Mouse (Mus musculus): Measurements from ENCODE around the gene Stard5. TPM values are rescaled to one million over a fixed set of nuclear protein-coding genes. Genes with fewer than 3 reads are reported as not detected.

The Stard5 gene
- polyA plus RNA-seq, 1 experiment from 2014 or later: 17.5 TPM

- Histone ChIP-seq H3K4me2 (no peak overlapping the region), H3K27me3 (no peaks in the 10 kb centered on the region), H3K9me3 (no peaks in the 10 kb centered on the region), H3K36me3 (no peaks in the 10 kb centered on the region), H3K4me3 (no peak overlapping the region), H3K9ac (no peak overlapping the region), H3K27ac (0 out of 2 replicates have a peak overlapping the region, but pooled peaks have one; percentile 7), H3K4me1 (peaks cover 5% of the 10 kb centered on the region; the same call in 1 of the 2 replicates)
- peak; percentile 56; the same call in 1 of the 2 replicates for ATAC-seq (ENCODE audit: borderline replicate concordance, extremely low read depth, low FRiP score, low TSS enrichment)
- 40% methylated on average over 5 of the region's 5 CpGs for WGBS
These were observed 23.3 kb downstream of the Stard5 start for GRCm38 (mm10) chr7:83654938-83655630.

GRCm38 (mm10) chr7:83658716-83659115 is 27.0 kb downstream of the Stard5 start:
- Histone ChIP-seq H3K4me1 (peaks cover 5% of the 10 kb centered on the region; the same call in 1 of the 2 replicates), H3K9ac (no peak overlapping the region), H3K27me3 (no peaks in the 10 kb centered on the region), H3K9me3 (no peaks in the 10 kb centered on the region), H3K4me3 (no peak overlapping the region), H3K4me2 (no peak overlapping the region), H3K36me3 (no peaks in the 10 kb centered on the region), H3K27ac (peak overlapping the region; percentile 60; the same call in 1 of the 2 replicates)
- ATAC-seq (ENCODE audit: borderline replicate concordance, extremely low read depth, low FRiP score, low TSS enrichment): no peak
- 67% methylated on average over 1 of the region's 1 CpGs for WGBS

- Histone ChIP-seq H3K9me3 (no peaks in the 10 kb centered on the region), H3K27ac (peak overlapping the region; percentile 60), H3K4me3 (no peak overlapping the region), H3K9ac (no peak overlapping the region), H3K4me1 (peaks cover 5% of the 10 kb centered on the region; the same call in 1 of the 2 replicates), H3K27me3 (no peaks in the 10 kb centered on the region), H3K4me2 (no peak overlapping the region), H3K36me3 (no peaks in the 10 kb centered on the region)
- 0 out of 2 replicates have a peak, but pooled peaks have one; percentile 50 for ATAC-seq (ENCODE audit: borderline replicate concordance, extremely low read depth, low FRiP score, low TSS enrichment)
- 65% methylated on average over 9 of the region's 9 CpGs for WGBS
These were observed 27.7 kb downstream of the Stard5 start for GRCm38 (mm10) chr7:83659159-83660065.

GRCm38 (mm10) chr7:83660273-83660691 is 28.5 kb downstream of the Stard5 start:
- Histone ChIP-seq H3K27ac (0 out of 2 replicates have a peak overlapping the region, but pooled peaks have one; percentile 60), H3K4me3 (no peak overlapping the region), H3K9ac (no peak overlapping the region), H3K36me3 (no peaks in the 10 kb centered on the region), H3K9me3 (no peaks in the 10 kb centered on the region), H3K4me1 (peaks cover 5% of the 10 kb centered on the region; the same call in 1 of the 2 replicates), H3K4me2 (no peak overlapping the region), H3K27me3 (no peaks in the 10 kb centered on the region)
- 89% methylated on average over 11 of the region's 11 CpGs for whole genome bisulfite sequencing
- no peak for ATAC-seq (ENCODE audit: borderline replicate concordance, extremely low read depth, low FRiP score, low TSS enrichment)

GRCm38 (mm10) chr7:83661031-83661430 is 29.3 kb downstream of the Stard5 start:
- ATAC-seq (ENCODE audit: borderline replicate concordance, extremely low read depth, low FRiP score, low TSS enrichment): peak; percentile 49; the same call in 1 of the 2 replicates
- no peak overlapping the region for H3K4me2 ChIP-seq
- 88% methylated on average over 10 of the region's 10 CpGs for WGBS
- H3K27ac ChIP-seq: no peak overlapping the region
- H3K9ac ChIP-seq: no peak overlapping the region
- peaks cover 5% of the 10 kb centered on the region; the same call in 1 of the 2 replicates for H3K4me1 ChIP-seq
- H3K4me3 ChIP-seq: no peak overlapping the region
- no peaks in the 10 kb centered on the region for H3K9me3 ChIP-seq
- H3K36me3 ChIP-seq: no peaks in the 10 kb centered on the region
- H3K27me3 ChIP-seq: no peaks in the 10 kb centered on the region

GRCm38 (mm10) chr7:83661763-83662162 is 30.0 kb downstream of the Stard5 start:
- H3K27ac ChIP-seq: no peak overlapping the region
- peaks cover 5% of the 10 kb centered on the region; the same call in 1 of the 2 replicates for H3K4me1 ChIP-seq
- no peaks in the 10 kb centered on the region for H3K27me3 ChIP-seq
- H3K4me3 ChIP-seq: no peak overlapping the region
- no peaks in the 10 kb centered on the region for H3K9me3 ChIP-seq
- ATAC-seq (ENCODE audit: borderline replicate concordance, extremely low read depth, low FRiP score, low TSS enrichment): no peak
- no peak overlapping the region for H3K9ac ChIP-seq
- H3K36me3 ChIP-seq: no peaks in the 10 kb centered on the region
- WGBS: 95% methylated on average over 3 of the region's 3 CpGs
- H3K4me2 ChIP-seq: no peak overlapping the region

GRCm38 (mm10) chr7:83662711-83663375 is 31.1 kb downstream of the Stard5 start:
- Histone ChIP-seq H3K27ac (no peak overlapping the region), H3K9me3 (no peaks in the 10 kb centered on the region), H3K4me2 (no peak overlapping the region), H3K9ac (no peak overlapping the region), H3K36me3 (no peaks in the 10 kb centered on the region), H3K4me3 (no peak overlapping the region), H3K27me3 (no peaks in the 10 kb centered on the region), H3K4me1 (peaks cover 5% of the 10 kb centered on the region; the same call in 1 of the 2 replicates)
- 85% methylated on average over 6 of the region's 6 CpGs for WGBS
- no peak for ATAC-seq (ENCODE audit: borderline replicate concordance, extremely low read depth, low FRiP score, low TSS enrichment)

GRCm38 (mm10) chr7:83666087-83666595 is 34.4 kb downstream of the Stard5 start:
- no peak overlapping the region for H3K4me2 ChIP-seq

GRCm38 (mm10) chr7:83667936-83668645 is 36.3 kb downstream of the Stard5 start:
- no peak overlapping the region for H3K4me3 ChIP-seq
- H3K9ac ChIP-seq: no peak overlapping the region
- no peak overlapping the region for H3K27ac ChIP-seq
- H3K4me1 ChIP-seq: no peaks in the 10 kb centered on the region
- no peak overlapping the region for H3K4me2 ChIP-seq
- H3K36me3 ChIP-seq: no peaks in the 10 kb centered on the region
- WGBS: 60% methylated on average over 5 of the region's 5 CpGs
- no peak for ATAC-seq (ENCODE audit: borderline replicate concordance, extremely low read depth, low FRiP score, low TSS enrichment)
- H3K9me3 ChIP-seq: no peaks in the 10 kb centered on the region
- no peaks in the 10 kb centered on the region for H3K27me3 ChIP-seq

More at GRCm38 (mm10) chr7:83666087-83666595, 34.4 kb downstream of the Stard5 start:
- 88% methylated on average over 4 of the region's 4 CpGs for WGBS
- Histone ChIP-seq H3K36me3 (no peaks in the 10 kb centered on the region), H3K9ac (no peak overlapping the region), H3K27me3 (no peaks in the 10 kb centered on the region), H3K27ac (no peak overlapping the region), H3K9me3 (no peaks in the 10 kb centered on the region), H3K4me1 (no peaks in the 10 kb centered on the region), H3K4me3 (no peak overlapping the region)
- ATAC-seq (ENCODE audit: borderline replicate concordance, extremely low read depth, low FRiP score, low TSS enrichment): no peak

- H3K36me3 ChIP-seq: no peaks in the 10 kb centered on the region
- no peak overlapping the region for H3K4me3 ChIP-seq
- no peaks in the 10 kb centered on the region for H3K9me3 ChIP-seq
- WGBS: 5% methylated on average over 1 of the region's 1 CpGs
- H3K27ac ChIP-seq: no peak overlapping the region
- H3K9ac ChIP-seq: no peak overlapping the region
- H3K4me2 ChIP-seq: no peak overlapping the region
- ATAC-seq (ENCODE audit: borderline replicate concordance, extremely low read depth, low FRiP score, low TSS enrichment): no peak
- no peaks in the 10 kb centered on the region for H3K4me1 ChIP-seq
- no peaks in the 10 kb centered on the region for H3K27me3 ChIP-seq
These were observed 37.0 kb downstream of the Stard5 start for GRCm38 (mm10) chr7:83668724-83669123.

GRCm38 (mm10) chr7:83671573-83671972 is 39.8 kb downstream of the Stard5 start:
- Histone ChIP-seq H3K9ac (no peak overlapping the region), H3K4me2 (no peak overlapping the region), H3K27me3 (no peaks in the 10 kb centered on the region), H3K4me3 (no peak overlapping the region), H3K27ac (no peak overlapping the region), H3K9me3 (no peaks in the 10 kb centered on the region), H3K36me3 (no peaks in the 10 kb centered on the region), H3K4me1 (no peaks in the 10 kb centered on the region)
- 85% methylated on average over 6 of the region's 6 CpGs for WGBS
- ATAC-seq (ENCODE audit: borderline replicate concordance, extremely low read depth, low FRiP score, low TSS enrichment): no peak
